Mouse (Mus musculus) 3134 (cell line): Measurements from ENCODE around the gene Btbd6.

Experiments
- DNase-seq: peaks from one replicate; pipeline ENCODE4 v3.0.0-alpha.2; 2011; ENCODE audit warnings: low spot score; ENCODE audit not compliant: insufficient read length; ENCODE audit errors: extremely low read depth

Btbd6 gene

DNA sequence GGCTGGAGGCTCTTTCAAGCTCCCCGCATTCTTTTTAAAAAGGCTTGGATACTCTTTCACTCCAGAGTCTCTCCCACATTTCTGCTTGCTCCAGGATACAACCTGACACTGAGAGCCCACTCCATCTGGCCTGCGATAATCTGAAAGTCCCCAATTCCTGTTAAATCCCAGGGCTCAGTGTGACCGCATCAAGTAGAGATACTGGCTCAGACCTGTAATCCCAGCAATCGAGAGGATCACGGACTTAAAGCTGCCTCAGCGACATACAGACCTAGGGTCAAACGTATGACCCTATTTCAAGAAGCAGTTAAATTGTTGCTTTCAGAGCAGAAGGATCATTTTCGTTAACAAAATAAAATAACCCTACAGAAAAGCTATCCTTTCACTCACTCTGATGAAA lies 27.7 kb downstream of the Btbd6 start:
- no peak for DNase-seq

- peak; percentile 44 for DNase-seq
Measured at GRCm38 (mm10) chr12:113004993-113005392, 28.7 kb downstream of the Btbd6 start.

DNA sequence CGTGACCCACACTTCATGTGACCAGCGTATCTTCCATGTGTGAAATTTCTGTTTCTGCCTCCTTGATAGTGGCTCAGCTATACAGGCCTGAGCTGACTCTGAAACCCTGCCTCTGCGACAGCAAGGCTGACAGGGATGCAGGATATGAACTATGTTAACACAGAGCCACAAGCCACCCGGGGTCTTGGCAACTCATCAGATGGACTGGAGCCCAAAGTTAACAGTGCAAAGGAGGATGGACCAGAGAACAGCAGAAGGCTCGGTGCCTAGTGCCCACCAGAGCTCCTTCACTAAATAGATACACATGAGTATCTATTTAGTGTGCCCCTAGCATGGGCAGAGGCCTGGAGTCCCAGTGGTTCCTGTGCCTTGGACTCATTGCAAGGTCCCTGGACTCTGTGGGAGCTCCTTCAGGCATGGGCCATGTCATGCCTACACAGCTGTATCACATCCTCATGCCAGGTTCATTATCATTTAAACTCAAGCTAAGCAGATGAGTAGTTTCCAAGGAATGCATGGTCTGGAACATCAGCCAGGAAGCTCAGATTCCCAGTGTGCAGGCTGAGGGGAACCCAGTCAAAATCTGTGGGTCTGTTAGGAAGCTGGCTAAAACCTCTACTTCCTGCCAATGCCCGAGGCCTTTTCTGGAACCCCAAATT lies 35.5 kb downstream of the Btbd6 start:
- DNase-seq: peak; percentile 77

GRCm38 (mm10) chr12:113012443-113012842 lies 36.2 kb downstream of the Btbd6 start:
- no peak for DNase-seq

GRCm38 (mm10) chr12:113013021-113013491 lies 36.8 kb downstream of the Btbd6 start:
- DNase-seq: peak; percentile 61

DNA sequence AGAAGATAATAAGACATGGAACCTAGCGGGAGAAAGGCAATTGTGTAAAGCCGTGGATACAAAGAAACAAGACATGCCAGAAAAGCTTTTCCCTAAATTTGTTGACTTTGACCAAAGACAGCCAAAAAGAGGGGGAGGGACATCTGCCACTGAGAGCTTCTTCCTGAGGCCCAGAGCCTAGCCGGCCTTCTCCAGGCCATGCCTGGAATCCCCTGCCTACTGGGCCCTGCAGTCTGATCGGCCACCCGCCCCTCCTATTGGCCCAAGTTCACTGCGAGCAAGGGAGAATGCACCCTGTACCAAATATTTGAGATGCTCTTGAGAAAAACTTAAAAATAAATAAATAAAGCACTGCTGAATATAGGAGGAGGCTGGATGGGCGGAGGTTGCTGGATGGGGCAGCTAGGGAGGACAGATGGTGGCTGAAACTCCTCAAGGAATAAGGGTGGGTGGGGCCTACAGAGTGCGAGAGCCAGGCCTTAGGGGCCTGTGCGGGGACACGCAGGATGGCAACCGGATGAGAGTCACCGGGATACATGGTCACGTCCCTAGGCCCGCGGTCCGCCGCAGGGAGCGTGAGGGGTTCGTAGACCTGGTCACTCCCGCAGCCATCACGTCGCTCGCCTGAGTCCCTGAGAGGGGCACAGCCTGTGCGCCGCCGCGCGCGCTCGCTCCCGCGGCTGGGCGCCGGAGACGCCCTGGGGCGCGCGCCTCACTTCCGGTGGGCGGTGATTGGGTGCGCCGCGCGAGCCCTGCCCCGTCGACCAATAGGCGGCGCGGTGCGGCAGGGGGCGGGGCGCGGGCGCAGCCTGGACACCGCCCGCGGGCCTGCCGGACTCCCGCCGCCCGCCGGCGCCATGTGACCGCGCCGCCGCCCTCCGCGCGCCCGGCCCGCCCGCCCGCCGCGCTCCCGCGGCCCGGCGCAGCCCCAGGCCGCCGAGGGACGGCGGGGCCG lies 37.6 kb downstream of the Btbd6 start, which contains the start of gene Pacs2:
Gene Pacs2 (plus strand): TSS at position 905 of the 955 bp plus-strand sequence.
- peak; percentile 91 for DNase-seq

GRCm38 (mm10) chr12:113014561-113015556 lies 38.6 kb downstream of the Btbd6 start:
- DNase-seq: peak; percentile 67

DNA sequence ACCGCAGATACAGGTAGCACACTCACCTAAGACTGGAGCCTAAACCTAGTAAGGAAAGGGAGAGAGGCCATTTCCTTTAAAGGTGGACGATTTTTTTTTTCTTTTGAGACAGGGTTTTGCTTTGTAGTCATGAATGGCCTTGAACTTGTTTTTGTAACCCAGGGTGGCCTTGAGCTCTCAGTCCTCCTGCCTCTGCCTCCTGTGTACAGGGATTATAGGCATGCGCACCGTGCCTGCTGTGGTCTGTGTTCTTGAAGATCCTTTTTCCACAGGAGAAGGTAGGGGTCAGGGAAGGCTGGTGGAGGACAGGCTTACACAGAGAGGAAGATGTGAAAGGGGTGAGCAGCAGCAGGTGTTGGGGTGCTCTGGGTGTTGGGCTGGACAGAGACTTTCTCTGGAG lies 39.7 kb downstream of the Btbd6 start:
- no peak for DNase-seq

DNA sequence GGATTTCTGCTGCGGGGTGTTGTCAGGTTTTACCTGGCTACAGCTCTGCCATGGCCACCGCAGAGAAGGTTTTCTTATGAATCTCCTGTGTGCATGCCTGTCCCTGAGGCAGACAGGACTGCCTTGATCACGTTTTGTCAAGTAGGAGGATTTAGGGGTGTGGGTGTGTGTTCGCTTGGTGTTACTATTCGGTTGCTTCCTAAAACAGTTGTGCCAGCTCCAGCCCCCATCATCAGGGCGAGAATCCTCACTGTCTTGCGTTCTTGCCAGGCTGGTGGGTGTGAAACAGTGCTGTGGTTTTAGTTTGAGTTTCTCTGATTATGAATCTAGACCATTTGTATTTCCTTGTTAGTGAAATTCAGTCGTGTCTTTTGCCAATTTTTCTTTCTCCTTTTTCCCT lies 40.7 kb downstream of the Btbd6 start:
- no peak for DNase-seq

GRCm38 (mm10) chr12:113017429-113017984 lies 41.2 kb downstream of the Btbd6 start:
- DNase-seq: no peak

GRCm38 (mm10) chr12:113018763-113019162 lies 42.5 kb downstream of the Btbd6 start:
- peak; percentile 52 for DNase-seq

DNA sequence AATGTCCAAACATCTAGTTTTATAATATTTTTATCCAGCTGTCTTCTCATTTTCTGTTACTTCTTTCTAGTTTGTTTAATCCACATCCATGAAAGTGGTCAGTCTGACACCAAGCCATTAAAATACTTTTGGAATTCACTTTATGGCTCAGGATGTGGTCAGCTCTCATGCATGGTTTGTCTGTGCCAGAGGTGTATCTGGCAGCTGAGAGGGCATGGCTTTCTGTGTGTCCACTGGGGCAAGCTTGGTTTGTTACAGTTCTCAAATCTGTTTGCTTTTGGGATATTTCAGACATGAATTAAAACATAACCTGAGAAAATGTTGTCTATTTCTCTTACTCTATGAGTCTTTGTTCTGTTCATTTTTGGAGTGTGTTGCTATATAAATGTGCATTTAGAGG lies 45.2 kb downstream of the Btbd6 start:
- no peak for DNase-seq

DNA sequence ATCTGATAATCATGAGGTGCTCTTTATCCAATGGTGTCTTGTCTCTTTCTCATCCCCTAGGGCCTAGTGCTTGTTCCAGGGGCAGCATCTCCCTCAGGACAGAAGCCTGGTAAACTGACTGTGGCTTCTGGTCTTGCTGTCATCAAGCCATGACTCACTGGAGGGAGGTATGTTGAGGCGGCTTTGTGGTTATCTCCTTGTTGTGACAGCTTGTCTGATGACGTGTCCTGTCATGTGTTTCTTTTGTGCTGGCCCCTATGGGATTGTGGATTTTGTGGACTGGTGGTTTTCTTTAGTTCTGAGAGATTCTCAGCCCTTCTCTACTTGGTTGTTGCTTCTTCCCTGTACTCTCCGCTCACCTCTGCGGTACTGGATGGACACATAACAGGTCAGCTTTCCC lies 46.8 kb downstream of the Btbd6 start:
- peak; percentile 74 for DNase-seq

DNA sequence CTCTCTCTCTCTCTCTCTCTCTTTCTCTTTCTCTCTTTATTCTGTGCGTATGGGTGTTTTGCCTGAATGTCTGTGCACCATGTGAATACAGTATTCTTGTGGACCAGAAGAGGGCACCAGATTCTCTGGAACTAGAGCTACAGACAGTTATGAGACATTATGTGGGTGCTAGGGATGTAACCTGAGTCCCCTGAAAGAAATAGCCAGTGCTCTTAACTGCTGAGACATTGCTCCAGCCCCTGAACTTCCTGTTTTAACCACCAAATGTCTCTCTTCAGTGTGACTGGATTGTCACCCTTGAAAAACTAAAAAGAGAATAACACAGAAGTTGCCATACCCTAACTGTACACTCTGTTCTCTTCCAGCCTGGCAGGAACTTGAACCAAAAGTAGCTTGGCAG lies 50.3 kb downstream of the Btbd6 start:
- DNase-seq: no peak

DNA sequence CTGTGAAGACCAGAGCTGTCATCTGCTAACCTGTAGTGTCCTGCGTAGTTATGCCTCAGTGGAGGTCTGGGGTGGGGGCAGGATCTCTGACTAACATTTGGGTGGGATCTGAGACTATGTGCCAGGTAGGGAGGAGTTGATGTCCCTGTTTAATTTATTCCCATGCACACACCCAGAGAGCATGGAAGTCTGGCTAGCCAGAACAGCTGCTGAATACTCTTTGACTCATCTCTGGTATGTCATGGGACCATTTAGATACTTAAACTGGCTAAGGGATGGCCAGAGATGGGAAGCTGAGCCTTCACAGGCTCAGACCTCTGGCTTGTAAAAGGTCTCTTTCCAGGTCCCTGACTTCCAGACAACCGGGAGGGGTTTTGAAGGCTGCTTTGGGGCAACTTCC lies 51.2 kb downstream of the Btbd6 start:
- no peak for DNase-seq

DNA sequence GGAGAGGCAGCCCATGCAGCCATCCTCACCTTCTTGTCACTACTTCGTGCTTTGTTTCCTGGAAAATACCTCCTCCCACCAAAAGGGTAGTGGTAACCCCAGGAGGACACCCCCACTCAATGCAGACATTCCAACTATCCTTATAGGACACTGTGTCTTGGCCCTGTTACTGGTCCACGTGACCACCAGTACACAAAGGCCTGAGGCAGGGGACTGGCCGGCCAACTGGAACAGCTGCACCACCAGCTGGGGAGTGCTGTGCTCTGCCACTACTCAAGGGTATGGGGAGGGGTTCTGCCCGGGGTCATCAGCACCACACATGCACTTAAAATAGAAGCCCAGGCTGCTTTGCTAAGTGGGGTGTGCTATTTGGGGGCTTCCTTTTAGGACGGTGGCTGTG lies 51.8 kb downstream of the Btbd6 start:
- no peak for DNase-seq
